Mouse (Mus musculus): ENCODE measurements around the gene Hoxa6. TPM values are rescaled to one million over a fixed set of nuclear protein-coding genes. Genes with fewer than 3 reads are reported as not detected.

The Hoxa6 gene
- 5.7 TPM for polyA plus RNA-seq (2014; fragmentation: Illumina TruSeq; extraction: RNeasy Lipid Tissue Mini Kit (QIAGEN cat#74804); ENCODE audit: low read depth, low replicate concordance)

DNA sequence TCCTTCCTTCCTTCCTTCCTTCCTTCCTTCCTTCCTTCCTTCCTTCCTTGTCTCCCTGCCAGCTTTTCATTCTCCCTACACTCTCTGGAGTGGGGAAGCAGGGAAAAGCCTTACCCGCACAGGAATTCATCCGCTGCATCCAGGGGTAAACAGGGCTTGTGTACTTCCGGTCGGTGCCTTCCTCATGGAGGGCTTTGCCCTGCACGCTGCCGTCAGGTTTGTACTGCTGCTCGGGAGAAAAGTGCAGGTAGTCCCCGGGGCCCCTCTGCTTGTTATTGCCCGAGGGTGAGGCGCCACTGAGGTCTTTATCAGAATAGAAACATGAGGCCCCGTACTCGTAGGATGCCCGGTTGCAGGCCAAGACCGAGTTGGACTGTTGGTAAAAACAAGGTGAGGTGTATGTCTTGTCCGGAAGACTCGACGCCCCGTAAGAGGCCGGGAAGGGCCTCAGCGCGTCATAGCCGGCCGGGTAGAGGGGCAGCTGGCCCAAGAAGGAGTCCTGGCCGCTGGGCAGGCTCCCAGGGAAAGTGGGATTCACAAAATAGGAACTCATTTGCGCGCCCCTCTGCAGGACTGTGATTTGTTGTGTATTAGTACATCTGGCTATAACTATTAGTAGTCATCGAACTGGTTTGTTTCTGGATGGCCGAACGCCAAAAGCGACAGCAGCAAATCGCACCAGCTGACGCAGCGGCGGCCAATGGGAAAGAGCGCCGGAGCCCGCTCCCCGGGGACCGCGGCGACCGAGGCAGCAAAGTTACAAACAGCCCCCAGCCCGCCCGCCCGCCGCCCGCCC lies at the start of gene Hoxa6:
Gene Hoxa6, minus strand, starts transcription at position 651 of the 796 bp plus-strand sequence.

DNA sequence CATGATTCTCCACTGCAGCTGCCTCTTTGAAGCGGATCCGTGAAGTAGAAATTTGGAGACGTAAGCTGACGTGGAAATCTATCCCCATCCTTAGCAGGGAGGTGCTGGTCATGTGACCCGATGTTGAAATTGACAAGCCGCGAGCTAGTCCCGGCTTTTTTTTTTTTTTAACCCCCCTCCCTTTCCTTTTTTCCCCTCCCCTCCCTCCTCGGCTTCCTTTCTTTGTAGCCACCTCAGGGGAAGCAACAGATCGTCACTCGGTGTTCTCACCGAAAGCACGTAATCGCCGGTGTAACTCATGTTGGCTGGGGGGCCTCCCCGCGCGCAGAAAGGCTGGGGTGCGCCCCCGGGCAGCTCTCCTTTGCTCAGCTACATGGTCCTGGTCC lies 37.2 kb upstream of the Hoxa6 start, which contains the start of gene Hoxa11:
Gene Hoxa11, minus strand, starts transcription at position 54 of the 386 bp plus-strand sequence.

DNA sequence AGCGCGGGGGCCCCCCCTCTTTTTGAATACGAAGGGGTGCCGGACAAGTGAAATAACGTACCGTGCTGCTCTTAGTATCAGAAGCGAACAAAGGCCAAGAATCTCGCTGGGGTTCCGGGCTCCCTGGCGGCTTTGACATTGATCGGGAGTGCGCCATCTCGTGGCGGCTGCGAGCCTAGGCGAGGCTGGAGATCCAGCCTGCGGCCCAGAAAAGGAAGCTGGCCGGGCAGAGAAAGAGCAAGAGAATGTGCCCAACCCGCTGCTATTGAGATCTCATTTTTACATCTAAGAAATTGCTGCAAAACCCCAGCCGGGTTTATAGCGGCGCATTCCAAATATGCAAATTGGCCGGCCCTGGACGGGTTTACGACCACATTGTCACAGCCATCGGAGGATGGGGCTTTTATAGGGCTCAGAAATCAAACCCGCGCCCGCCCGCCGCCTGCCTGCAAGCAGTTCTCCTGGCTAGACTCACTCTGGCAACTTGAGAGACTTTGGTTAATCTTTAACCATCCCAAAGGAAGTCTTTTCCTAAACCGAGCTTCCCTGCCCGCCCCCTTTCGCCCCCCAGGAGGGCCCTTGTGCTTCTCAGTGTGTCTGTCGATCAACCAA lies 32.0 kb upstream of the Hoxa6 start, which contains the start of gene Hoxa10:
Gene Hoxa10, minus strand, starts transcription at position 466 of the 612 bp plus-strand sequence.

DNA sequence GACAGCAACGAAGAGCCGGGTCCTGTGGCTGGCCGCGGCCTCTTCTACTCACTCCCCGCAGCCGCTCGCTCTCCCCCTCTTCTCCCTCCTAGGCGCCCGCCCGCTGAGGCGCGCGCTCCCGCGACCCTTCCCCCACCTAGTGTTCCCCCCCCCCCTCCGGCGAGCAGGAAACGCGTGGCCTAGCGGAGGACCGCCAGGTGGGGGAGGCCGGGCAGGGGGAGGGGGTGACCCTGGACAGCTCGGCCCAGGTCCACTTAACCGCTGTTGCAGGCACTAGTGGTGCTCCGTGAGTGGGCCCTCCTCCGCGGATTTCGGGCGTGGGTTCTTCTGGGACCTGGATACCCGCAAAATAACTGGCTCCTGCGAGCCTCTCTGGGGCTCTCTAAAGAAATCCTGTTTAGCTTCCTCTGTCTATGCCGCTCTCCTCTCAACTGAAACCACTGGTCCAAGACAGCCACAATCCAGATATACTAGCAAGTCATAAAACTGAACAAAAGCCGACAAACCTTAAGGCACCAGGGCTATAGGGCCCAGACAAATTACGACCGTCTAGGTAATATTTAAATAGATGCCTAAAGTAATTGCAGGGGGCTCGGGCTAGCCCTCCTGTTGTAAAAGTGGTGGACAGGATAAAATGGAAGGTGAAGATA lies 22.1 kb upstream of the Hoxa6 start, which contains the start of gene Hoxa9:
Gene Hoxa9, minus strand, starts transcription at position 574 of the 650 bp plus-strand sequence.

DNA sequence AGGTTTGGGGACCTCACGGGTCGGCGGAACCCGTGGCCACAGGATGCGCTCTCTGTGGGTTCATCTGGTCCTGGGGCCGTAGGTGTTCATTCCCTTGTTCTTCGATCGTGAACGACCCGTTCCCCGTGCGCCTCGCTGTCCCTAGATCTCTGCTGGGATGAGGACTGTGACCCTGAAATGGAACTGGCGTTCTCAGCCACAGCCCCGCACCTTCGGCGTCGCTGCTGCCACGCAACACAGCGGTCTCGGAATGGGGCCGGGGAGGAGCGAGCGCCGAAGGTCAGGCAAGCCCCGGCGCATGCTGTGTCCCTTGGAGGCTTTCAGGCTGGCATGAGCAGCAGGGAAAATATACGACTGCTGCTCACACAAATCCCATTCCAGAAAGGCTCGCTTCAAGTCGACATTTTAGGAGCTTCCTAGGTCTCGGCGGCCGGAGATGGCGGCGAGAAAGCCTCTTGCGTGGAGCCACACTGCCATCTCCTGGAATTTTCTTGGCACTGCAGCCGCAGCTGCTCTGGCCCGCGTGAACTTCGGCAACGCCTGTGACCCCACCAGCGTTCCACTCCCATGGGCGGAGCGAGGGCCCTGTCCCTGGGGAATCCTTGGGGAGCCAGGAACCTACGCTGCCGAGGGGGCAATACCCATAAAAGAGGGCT lies 12.9 kb upstream of the Hoxa6 start, which contains the start of gene Hoxa7:
Gene Hoxa7, minus strand, starts transcription at position 518 of the 656 bp plus-strand sequence.

DNA sequence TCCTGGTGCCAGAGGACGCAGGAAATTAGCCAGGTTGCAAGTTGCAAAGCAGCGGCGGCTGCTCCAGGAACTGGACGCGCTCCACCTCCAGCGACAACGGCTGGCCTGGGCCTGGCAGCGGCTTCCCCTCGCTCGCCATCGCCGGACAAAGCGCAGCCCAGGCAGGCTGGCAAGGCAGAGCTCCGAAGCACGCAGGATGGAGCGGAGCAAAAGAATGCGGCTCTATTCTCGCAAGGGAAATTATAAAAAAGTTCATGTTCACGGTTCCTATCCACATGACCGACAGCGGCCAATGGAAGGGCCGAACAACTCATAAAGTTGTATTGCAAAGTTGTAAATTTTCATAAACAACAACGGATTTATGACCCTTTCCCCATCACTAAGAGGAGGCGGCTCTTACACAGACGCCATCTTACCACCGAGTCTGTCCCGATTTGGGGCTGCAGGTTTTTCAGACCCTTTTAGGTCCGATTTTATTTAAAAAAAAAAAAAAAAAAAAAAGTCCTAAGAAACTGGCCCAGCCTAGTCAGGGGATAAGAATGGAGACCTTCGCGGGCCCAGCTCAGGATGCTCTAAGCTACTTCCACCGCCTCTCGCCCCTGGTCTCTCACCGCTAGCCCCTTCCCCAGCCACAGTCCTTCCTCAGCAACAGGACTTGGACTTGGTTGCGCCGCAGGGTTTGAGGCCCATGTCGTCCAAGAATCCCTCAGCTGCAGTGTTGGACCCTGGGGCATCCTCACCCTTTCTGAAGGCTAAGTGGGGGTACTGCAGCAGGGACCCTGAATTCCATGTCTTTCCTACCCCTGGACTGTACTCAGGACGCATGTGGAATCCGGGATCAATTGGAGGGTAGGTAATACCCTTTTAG lies 4.8 kb upstream of the Hoxa6 start, which contains the start of the genes Hoxa3 and Gm28308:
Gene Hoxa3, minus strand, starts transcription at position 218 of the 868 bp plus-strand sequence.
Gene Gm28308, minus strand, starts transcription at position 221 of the 868 bp plus-strand sequence.

DNA sequence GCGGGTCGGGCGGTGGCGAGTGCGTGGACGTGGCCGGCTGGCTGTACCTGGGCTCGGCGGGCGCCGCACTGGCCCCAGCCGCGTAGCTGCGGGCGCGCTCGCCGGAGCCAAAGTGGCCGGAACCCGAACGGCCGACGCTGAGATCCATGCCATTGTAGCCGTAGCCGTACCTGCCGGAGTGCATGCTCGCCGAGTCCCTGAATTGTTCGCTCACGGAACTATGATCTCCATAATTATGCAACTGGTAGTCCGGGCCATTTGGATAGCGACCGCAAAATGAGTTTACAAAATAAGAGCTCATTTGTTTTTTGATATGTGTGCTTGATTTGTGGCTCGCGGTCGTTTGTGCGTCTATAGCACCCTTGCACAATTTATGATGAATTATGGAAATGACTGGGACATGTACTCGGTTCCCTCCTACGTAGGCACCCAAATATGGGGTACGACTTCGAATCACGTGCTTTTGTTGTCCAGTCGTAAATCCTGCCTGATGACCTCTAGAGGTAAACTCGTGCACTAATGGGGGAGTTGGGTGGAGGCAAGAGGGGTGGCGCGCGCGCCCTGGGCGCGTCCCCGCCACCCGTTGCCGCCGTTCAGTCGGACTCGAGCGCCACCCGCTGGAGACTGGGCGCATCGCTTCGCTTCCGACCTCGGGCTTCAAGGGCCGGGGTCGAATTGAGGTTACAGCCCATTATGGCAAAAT lies 4.3 kb downstream of the Hoxa6 start, which contains the start of gene Hoxa5:
Gene Hoxa5, minus strand, starts transcription at position 538 of the 703 bp plus-strand sequence.

DNA sequence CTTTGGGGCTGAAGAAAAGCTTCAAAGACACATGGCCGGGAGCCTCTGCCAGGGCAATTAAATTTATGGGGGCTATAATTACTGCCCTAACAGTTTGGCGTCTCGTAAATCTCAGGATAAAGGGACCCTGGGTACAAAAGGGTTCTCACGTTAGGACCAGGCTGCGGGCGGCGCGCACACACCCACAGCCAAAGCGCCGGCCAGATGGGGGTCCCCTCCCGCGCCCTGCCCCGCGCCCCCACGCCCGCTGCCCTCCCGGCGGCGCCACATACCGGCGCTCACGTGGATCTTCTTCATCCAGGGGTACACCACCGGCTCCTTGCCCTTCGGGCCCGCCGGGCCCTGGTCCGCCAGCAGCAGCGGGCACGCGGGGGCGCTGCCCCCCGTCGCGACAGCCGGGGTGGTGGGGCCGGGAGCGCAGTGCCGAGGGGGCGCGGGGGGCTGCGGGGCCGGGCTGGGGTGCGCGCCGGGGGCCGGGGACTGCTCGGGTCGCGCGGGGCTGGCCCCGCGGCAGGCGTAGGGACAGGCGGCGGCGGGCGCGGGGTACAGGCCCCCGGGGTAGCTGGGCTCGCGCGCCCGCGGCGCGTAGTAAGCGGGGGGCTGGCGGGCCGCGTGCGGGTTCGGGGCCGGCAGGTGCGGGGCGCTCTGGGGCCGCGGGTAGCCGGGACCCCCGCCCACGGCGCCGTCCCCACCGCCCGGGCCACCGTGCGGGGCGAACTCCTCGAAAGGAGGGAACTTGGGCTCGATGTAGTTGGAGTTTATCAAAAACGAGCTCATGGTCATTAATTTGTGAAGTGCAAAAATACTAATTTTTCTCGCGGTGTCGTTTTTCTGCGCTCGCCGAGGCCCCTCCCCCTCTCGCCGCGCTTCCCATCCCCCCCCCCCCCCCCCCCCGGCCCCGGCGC lies 17.4 kb downstream of the Hoxa6 start, which contains the start of gene Hoxa4:
Gene Hoxa4, minus strand, starts transcription at position 848 of the 905 bp plus-strand sequence.

DNA sequence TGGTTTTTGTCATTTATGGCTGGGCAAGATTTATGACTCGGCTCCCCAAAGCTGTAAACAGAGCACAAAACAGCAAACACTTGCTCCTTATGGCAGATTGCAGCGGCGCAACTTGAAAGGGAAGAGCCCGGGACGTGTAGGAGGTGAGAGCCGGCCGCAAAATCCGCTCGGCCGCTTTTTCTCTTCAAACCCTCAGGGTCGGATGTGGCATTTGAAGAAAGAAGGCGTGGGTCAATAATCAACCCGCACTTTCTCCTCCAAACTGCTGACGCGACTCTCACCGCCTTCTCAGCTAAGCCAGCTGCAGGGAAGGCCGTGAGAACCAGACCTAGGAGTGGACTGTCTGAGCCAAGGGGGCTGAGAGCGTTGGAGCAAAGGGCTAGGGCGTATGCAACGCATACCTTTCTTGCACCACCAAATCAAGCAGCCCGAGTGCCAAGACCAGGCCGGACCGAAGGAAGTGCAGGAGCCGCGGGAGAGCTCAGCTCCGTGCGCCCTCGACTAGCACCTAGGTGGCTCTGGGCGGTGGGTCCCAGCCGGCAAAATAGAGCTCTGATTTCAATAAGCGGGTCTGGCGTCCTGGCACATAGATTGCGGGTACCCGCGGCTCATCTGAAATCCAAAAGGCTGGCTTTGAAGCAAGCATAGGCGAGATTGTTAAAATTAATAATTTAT lies 31.3 kb downstream of the Hoxa6 start, which contains the start of gene 5730596B20Rik:
Gene 5730596B20Rik, plus strand, starts transcription at position 438 of the 675 bp plus-strand sequence.

DNA sequence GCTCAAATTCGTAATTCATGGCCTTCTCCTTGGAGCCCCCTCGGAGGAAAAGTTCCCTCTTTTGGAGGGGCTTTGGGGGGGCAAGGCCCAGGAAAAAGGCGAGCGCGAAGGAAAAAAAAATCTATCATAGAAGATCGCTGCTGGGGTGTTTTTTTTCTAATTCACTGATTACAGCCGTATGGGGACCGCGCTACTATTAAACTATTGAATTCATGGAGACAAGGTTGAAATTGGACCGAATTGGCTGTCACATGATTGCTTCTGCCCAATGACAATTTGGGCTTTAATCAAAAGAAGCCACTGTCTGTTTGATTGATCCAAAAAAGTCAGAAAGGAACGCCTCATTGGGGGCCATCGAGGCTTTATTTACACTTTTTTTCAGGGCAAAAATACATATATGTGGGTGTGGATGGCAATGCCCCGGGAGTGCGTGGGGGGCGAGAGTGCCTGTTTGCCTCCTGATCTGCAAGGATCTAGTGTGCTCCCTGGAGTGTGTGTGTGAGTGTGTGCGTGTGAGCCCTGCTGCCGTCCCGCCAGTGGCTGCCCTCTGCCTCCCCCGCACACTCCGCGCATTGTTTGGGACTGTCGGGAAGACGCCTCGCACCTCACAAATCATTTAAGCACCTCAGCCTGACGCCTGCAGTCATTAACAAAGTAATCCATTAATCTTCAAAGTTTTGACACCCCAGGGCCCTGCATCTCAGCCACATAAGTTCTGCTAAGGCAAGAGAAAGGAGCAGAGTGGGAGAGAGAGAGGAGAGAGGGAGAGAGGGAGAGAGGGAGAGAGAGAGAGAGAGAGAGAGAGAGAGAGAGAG lies 43.7 kb downstream of the Hoxa6 start, which contains the start of gene Hoxa2:
Gene Hoxa2, minus strand, starts transcription at position 206 of the 815 bp plus-strand sequence.

DNA sequence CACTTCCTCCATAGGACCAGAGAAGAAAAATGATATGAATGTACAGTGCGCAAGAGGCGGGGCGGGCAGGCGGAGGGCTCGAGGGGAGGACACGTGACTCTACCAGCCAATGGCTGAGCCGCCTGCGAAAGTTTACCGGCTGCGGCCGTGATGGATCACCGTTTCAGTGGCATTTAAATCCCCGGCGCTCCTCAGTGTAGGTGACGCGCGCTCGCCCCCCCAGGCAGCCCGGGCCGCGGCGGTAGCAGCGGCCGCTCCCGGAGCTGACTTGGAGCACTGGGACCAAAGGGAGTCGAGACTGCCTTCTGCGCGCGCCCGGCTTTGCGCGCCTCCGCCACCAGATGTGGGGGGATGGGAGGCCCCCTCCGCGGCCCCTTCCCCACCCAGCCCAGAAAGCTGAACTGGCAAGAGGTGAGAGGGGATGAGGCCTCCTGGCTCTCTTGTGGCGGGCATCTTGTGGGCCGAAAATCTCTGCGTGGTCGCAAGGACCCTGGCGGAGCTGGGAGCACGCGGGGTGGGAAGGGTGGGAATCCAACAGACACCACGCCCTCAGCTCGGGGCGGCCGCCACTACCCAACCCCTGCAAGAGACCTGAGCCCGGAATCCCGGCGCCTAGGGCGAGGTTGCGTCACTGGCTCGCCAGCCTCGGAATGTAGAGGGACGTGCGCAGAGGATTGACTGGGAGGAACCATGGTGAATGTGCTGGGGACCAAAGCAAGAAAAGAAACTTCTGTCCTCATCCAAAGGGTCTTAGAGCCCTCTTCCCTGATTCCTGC lies 50.1 kb downstream of the Hoxa6 start, which contains the start of gene Hoxa1:
Gene Hoxa1, minus strand, starts transcription at position 42 of the 776 bp plus-strand sequence.

Other genes starting within 250 kb of the Hoxa6 start
- 39.8 TPM for gene Skap2, start 196.2 kb downstream of the Hoxa6 start, polyA plus RNA-seq (2014; fragmentation: Illumina TruSeq; extraction: RNeasy Lipid Tissue Mini Kit (QIAGEN cat#74804); ENCODE audit: low read depth, low replicate concordance)
- gene Hoxa1, start 50.4 kb downstream of the Hoxa6 start, polyA plus RNA-seq (2014; fragmentation: Illumina TruSeq; extraction: RNeasy Lipid Tissue Mini Kit (QIAGEN cat#74804); ENCODE audit: low read depth, low replicate concordance), result 1.3 TPM
- gene Hoxa2, start 43.9 kb downstream of the Hoxa6 start, polyA plus RNA-seq (2014; fragmentation: Illumina TruSeq; extraction: RNeasy Lipid Tissue Mini Kit (QIAGEN cat#74804); ENCODE audit: low read depth, low replicate concordance), result 2.7 TPM
- 0.84 TPM for gene 5730596B20Rik, start 31.2 kb downstream of the Hoxa6 start, polyA plus RNA-seq (2014; fragmentation: Illumina TruSeq; extraction: RNeasy Lipid Tissue Mini Kit (QIAGEN cat#74804); ENCODE audit: low read depth, low replicate concordance)
- gene Hoxa4, start 17.0 kb downstream of the Hoxa6 start, polyA plus RNA-seq (2014; fragmentation: Illumina TruSeq; extraction: RNeasy Lipid Tissue Mini Kit (QIAGEN cat#74804); ENCODE audit: low read depth, low replicate concordance), result 4.5 TPM
- 11.7 TPM for gene Hoxa5, start 4.1 kb downstream of the Hoxa6 start, polyA plus RNA-seq (2014; fragmentation: Illumina TruSeq; extraction: RNeasy Lipid Tissue Mini Kit (QIAGEN cat#74804); ENCODE audit: low read depth, low replicate concordance)
- gene Hoxa3, start 4.6 kb upstream of the Hoxa6 start, polyA plus RNA-seq (2014; fragmentation: Illumina TruSeq; extraction: RNeasy Lipid Tissue Mini Kit (QIAGEN cat#74804); ENCODE audit: low read depth, low replicate concordance), result 8.9 TPM
- gene Gm28308, start 4.6 kb upstream of the Hoxa6 start, polyA plus RNA-seq (2014; fragmentation: Illumina TruSeq; extraction: RNeasy Lipid Tissue Mini Kit (QIAGEN cat#74804); ENCODE audit: low read depth, low replicate concordance), result 1.7 TPM
- gene Hoxa7, start 13.1 kb upstream of the Hoxa6 start, polyA plus RNA-seq (2014; fragmentation: Illumina TruSeq; extraction: RNeasy Lipid Tissue Mini Kit (QIAGEN cat#74804); ENCODE audit: low read depth, low replicate concordance), result 20.0 TPM
- gene Hoxa9, start 22.4 kb upstream of the Hoxa6 start, polyA plus RNA-seq (2014; fragmentation: Illumina TruSeq; extraction: RNeasy Lipid Tissue Mini Kit (QIAGEN cat#74804); ENCODE audit: low read depth, low replicate concordance), result 7.2 TPM
- 2.5 TPM for gene Hoxa10, start 32.1 kb upstream of the Hoxa6 start, polyA plus RNA-seq (2014; fragmentation: Illumina TruSeq; extraction: RNeasy Lipid Tissue Mini Kit (QIAGEN cat#74804); ENCODE audit: low read depth, low replicate concordance)
- 0.42 TPM for gene Hoxa11, start 37.1 kb upstream of the Hoxa6 start, polyA plus RNA-seq (2014; fragmentation: Illumina TruSeq; extraction: RNeasy Lipid Tissue Mini Kit (QIAGEN cat#74804); ENCODE audit: low read depth, low replicate concordance)
- gene Hoxa13, start 52.2 kb upstream of the Hoxa6 start, polyA plus RNA-seq (2014; fragmentation: Illumina TruSeq; extraction: RNeasy Lipid Tissue Mini Kit (QIAGEN cat#74804); ENCODE audit: low read depth, low replicate concordance), result not detected
- 0.34 TPM for gene Evx1, start 104.8 kb upstream of the Hoxa6 start, polyA plus RNA-seq (2014; fragmentation: Illumina TruSeq; extraction: RNeasy Lipid Tissue Mini Kit (QIAGEN cat#74804); ENCODE audit: low read depth, low replicate concordance)

Measured in adipose tissue, adult 10 weeks (tissue).